Mouse (Mus musculus) left cerebral cortex, postnatal 25 days (tissue): ENCODE results near the gene Slc36a4. TPM values are rescaled to one million over a fixed set of nuclear protein-coding genes. Genes with fewer than 3 reads are reported as not detected.

Source experiments
- DNase-seq, 2 experiments: peaks; one replicate each; pipeline ENCODE4 v3.0.0; 2022; ENCODE audit warnings: low spot score in 2 of 2, mixed read lengths in 1 of 2
- intact Hi-C: fragments of 180-260 bp; cut with DNase I; formaldehyde crosslinking; loops from one replicate; pipeline ENCODE4 v1.15.1; 2025
- total RNA-seq, 2 experiments: library from RNA; stranded (reverse); gene quantifications; 2 replicates each; pipeline ENCODE4 v1.2.3; 2021

Slc36a4 gene
- total RNA-seq, 2 experiments from 2014 or later = 43.4 to 44.6 TPM

GRCm38 (mm10) chr9:15720556-15720955 is 11.0 kb downstream of the Slc36a4 start:
- intact Hi-C loops = no loop called here
- no peak for DNase-seq

DNA sequence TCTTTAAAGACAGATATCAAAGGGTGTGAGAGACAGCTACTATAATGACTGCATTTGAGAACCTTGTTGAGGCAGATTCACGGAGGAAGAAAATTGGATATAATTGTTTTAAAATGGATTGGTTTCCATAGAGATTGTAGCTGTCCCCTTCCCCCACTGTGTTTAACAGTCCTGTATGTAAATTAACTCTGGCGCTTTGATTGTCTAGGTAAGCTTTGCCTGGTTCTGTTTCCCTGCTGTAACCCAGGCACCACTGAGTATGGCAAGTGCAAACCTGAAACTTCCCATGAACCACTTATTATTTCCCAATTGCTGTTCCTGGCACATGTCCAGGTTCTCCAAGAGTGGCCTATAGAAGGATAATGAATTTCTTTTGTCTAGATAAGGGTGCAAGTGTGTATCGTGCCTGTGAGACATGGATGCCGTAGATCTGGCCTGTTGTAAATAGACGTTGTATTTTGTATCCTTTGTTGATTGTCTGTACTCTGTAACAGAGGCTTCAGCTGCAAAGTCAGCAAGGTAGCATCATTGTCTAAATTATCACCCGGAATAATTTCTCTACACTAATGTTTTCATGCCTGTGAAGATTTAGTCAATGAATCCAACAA is 11.8 kb downstream of the Slc36a4 start:
- DNase-seq = no peak
- intact Hi-C loops = no loop called here

- intact Hi-C loops = no loop called here
- DNase-seq = no peak
These were observed 13.0 kb downstream of the Slc36a4 start for GRCm38 (mm10) chr9:15722506-15722905.

GRCm38 (mm10) chr9:15727168-15727567 is 17.6 kb downstream of the Slc36a4 start:
- DNase-seq = no peak
- intact Hi-C loops = no loop called here

GRCm38 (mm10) chr9:15731758-15732748 is 22.5 kb downstream of the Slc36a4 start:
- intact Hi-C loops = no loop called here

GRCm38 (mm10) chr9:15734056-15734866 is 24.7 kb downstream of the Slc36a4 start:
- intact Hi-C loops = no loop called here
- DNase-seq = no peak

More at GRCm38 (mm10) chr9:15731758-15732748, 22.5 kb downstream of the Slc36a4 start:
- DNase-seq = no peak

GRCm38 (mm10) chr9:15734867-15735131 is 25.3 kb downstream of the Slc36a4 start:
- intact Hi-C loops = no loop called here
- no peak for DNase-seq

- intact Hi-C loops = no loop called here
- DNase-seq = no peak
These were observed 28.0 kb downstream of the Slc36a4 start for GRCm38 (mm10) chr9:15737522-15737921.

GRCm38 (mm10) chr9:15741428-15741827 is 31.9 kb downstream of the Slc36a4 start:
- DNase-seq = no peak
- intact Hi-C loops = no loop called here

GRCm38 (mm10) chr9:15741931-15742330 is 32.4 kb downstream of the Slc36a4 start:
- DNase-seq = no peak
- intact Hi-C loops = no loop called here

GRCm38 (mm10) chr9:15745985-15746607 is 36.6 kb downstream of the Slc36a4 start:
- intact Hi-C loops = loop anchor here (5.0 kb wide), 1 partner anchor 136 kb away; no protein-coding TSS in a partner anchor
- DNase-seq = no peak

GRCm38 (mm10) chr9:15746636-15747035 is 37.1 kb downstream of the Slc36a4 start:
- intact Hi-C loops = loop anchor here (5.0 kb wide), 1 partner anchor 136 kb away; no protein-coding TSS in a partner anchor
- DNase-seq = no peak

DNA sequence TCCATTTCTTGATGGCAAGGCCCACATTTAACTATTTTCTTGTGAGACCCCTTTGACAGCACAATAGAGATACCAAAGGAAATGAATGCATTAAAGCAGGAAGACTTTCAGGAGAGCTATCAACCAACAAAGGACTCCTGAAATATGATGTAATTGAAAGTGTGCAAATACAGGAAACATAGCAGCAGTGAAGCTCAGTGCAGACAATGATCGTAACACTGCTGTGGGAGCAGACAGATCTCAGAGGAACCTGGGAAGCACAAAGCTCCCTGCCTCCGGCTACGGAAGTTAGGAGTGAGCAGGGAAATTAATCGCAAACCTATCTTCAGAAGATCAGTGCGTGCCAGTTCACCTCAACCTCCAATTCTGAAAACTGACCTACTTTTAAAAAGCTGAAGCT is 38.8 kb downstream of the Slc36a4 start:
- DNase-seq = no peak
- intact Hi-C loops = loop anchor here (5.0 kb wide), 1 partner anchor 134 kb away; no protein-coding TSS in a partner anchor

DNA sequence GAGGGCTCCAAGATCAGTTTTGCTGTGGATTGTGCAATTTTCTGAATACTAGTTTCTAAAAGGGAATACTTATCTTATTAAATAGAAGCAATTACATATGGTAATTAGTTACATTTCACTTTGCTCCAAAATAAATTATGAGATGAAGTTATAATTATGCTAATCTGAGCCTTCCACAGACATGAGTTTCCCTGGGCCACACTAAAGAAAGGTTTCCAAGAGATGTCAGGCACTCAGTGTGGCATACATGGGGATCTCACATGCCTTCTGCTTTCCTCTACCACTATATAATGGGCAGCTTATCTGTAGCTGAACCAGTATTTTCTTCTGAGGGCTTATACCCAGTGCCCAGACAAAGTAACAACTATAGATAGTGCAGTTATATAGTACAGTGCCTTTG is 49.8 kb downstream of the Slc36a4 start:
- intact Hi-C loops = no loop called here
- no peak for DNase-seq

DNA sequence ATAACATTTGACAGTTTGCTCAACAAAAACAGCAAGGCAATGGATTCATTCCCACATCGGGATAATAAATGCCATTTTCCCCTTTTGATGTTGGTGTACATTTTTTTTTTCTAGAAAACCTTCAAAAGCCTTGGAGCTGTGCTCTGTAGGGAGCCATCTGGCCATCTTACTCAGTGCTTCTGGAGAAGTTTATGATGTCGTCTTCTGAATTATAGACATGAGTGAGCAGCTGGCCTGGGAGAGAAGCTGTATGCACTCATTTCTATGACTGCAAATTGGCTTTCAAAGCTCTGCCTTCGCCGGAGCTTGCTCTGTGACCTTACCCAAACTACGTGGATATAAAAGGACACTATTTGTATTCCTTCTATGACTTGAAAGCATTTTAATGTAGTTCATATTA is 56.8 kb downstream of the Slc36a4 start:
- intact Hi-C loops = no loop called here
- no peak for DNase-seq

- intact Hi-C loops = no loop called here
- DNase-seq = no peak
These were observed 57.3 kb downstream of the Slc36a4 start for GRCm38 (mm10) chr9:15766821-15767220.

DNA sequence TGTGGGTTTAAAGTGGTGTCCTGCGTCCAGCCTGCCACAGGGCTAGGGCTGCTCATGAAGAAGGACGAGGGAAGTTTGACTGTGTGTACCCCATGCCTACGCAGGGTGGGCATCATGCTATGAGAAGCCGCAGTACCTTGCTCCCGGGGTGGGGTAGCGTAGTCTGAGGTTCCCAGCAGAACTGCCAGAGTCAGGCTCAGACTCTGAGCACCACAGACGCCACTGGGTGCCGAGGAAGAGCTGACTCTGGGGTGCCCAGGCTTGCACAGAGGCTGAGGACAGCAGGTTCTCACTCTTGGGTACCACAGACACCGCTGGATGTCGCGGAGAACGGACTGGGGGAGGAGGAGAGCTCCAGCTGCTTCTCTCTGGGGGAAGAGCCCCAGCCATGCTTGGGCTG is 63.2 kb downstream of the Slc36a4 start:
- DNase-seq = no peak
- intact Hi-C loops = no loop called here

GRCm38 (mm10) chr9:15773426-15773825 is 63.9 kb downstream of the Slc36a4 start:
- intact Hi-C loops = no loop called here
- peak; percentile 9 to 14 for DNase-seq

DNA sequence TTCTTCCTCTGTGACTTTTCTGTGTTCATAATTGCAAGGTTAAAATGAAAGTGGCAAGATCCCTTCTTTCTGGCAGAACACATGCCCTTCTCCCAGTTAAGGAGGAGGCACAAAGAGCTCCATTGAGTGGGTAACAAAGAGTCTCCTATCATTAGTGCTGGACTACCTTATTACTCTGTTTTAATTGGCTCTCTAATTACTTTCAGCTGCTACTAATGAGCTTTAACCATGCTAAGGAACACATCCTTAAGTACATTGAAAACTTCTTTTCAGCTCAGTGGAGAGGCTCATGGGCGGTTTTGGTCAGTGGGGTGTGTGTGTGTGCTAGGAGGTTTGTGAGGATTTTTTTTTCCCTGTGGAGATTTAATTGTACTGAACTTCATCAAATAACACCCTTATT is 65.4 kb downstream of the Slc36a4 start:
- peak in 1 of 2 experiments; percentile 11 for DNase-seq
- intact Hi-C loops = no loop called here

GRCm38 (mm10) chr9:15781936-15782335 is 72.4 kb downstream of the Slc36a4 start:
- intact Hi-C loops = no loop called here
- no peak for DNase-seq
